Mouse (Mus musculus) kidney, adult 2 months (tissue): ENCODE results near the gene Mtcl1. TPM values are rescaled to one million over a fixed set of nuclear protein-coding genes. Genes with fewer than 3 reads are reported as not detected.

Experiments
- DNase-seq: peaks from one replicate; pipeline ENCODE4 v3.0.0; 2021
- H3K27ac ChIP-seq: fragments of 200-500 bp; 2 replicates; pipeline ENCODE4 v1.5.1; 2012; ENCODE audit warnings: low read depth, low read length, control low read depth, inconsistent platforms; ENCODE audit not compliant: insufficient read depth
- H3K27me3 ChIP-seq: fragments of 200-500 bp; replicated peaks from 2 replicates; pipeline ENCODE4 v1.6.1; 2012; ENCODE audit warnings: mild to moderate bottlenecking, moderate library complexity, low read length, inconsistent platforms; ENCODE audit not compliant: control insufficient read depth, insufficient read depth
- H3K36me3 ChIP-seq: fragments of 200-500 bp; 2 replicates; pipeline ENCODE4 v1.6.1; 2012; ENCODE audit warnings: mild to moderate bottlenecking, moderate library complexity, low read length, inconsistent platforms; ENCODE audit not compliant: control insufficient read depth, insufficient read depth
- H3K4me1 ChIP-seq: fragments of 200-500 bp; 2 replicates; pipeline ENCODE4 v1.6.1; 2011; ENCODE audit warnings: low read length; ENCODE audit not compliant: control insufficient read depth, insufficient read depth
- H3K4me3 ChIP-seq: fragments of 200-500 bp; 2 replicates; pipeline ENCODE4 v1.5.1; 2011; ENCODE audit warnings: mild to moderate bottlenecking, low read depth, low read length, control low read depth; ENCODE audit not compliant: insufficient read depth
- CTCF ChIP-seq: fragments of 200-500 bp; conservative IDR thresholded peaks from 2 replicates; pipeline ENCODE4 v1.5.1; 2011; ENCODE audit warnings: low read depth, mild to moderate bottlenecking, control low read depth, low read length, moderate library complexity, mixed read lengths; ENCODE audit not compliant: insufficient read depth, insufficient read length
- POLR2A ChIP-seq: fragments of 200-500 bp; IDR thresholded peaks from one replicate; pipeline ENCODE4 v1.6.1; 2011; ENCODE audit warnings: low read depth, low read length, control low read depth
- WGBS: fragments of 180-500 bp; shearing (Covaris S2); methylation state at CpG from one replicate; pipeline ENCODE4 v1.1.7; 2018; 5-methylcytosine and 5-hydroxymethylcytosine counted together
- polyA plus RNA-seq: library from polyadenylated mRNA; depleted of rRNA; stranded (reverse); fragments of >200 nt; gene quantifications from 2 replicates; pipeline ENCODE4 v1.2.3, GENCODE M21; 2012

The Mtcl1 gene
- polyA plus RNA-seq, 1 experiment, result 3.5 TPM

- no peaks in the 10 kb centered on the region for H3K4me1 ChIP-seq
- TF ChIP-seq POLR2A, result no peak
- TF ChIP-seq CTCF, result no peak
- H3K4me3 ChIP-seq, result no peak overlapping the region
- 53% methylated on average over 7 of the region's 7 CpGs for WGBS
- H3K27me3 ChIP-seq, result no peaks in the 10 kb centered on the region
- H3K36me3 ChIP-seq, result no peaks in the 10 kb centered on the region
- no peak overlapping the region for H3K27ac ChIP-seq
- no peak for DNase-seq
Observed at GRCm38 (mm10) chr17:66405601-66406000, 43.9 kb downstream of the Mtcl1 start.

- H3K27me3 ChIP-seq, result no peaks in the 10 kb centered on the region
- WGBS, result 23% methylated on average over 10 of the region's 10 CpGs
- H3K4me3 ChIP-seq, result no peak overlapping the region
- H3K36me3 ChIP-seq, result no peaks in the 10 kb centered on the region
- peak; percentile 25 for DNase-seq
- H3K4me1 ChIP-seq, result no peaks in the 10 kb centered on the region
- H3K27ac ChIP-seq, result peak overlapping the region; percentile 12; the same call in 1 of the 2 replicates
- TF ChIP-seq POLR2A (no peak), CTCF (no peak)
Observed at GRCm38 (mm10) chr17:66404883-66405590, 44.5 kb downstream of the Mtcl1 start.

- no peaks in the 10 kb centered on the region for H3K36me3 ChIP-seq
- DNase-seq, result no peak
- no peak for TF ChIP-seq POLR2A
- no peak for TF ChIP-seq CTCF
- no peak overlapping the region for H3K4me3 ChIP-seq
- no peaks in the 10 kb centered on the region for H3K4me1 ChIP-seq
- WGBS, result 51% methylated on average over 6 of the region's 6 CpGs
- H3K27ac ChIP-seq, result no peak overlapping the region
- H3K27me3 ChIP-seq, result no peaks in the 10 kb centered on the region
Observed at GRCm38 (mm10) chr17:66402791-66403470, 46.6 kb downstream of the Mtcl1 start.

GRCm38 (mm10) chr17:66401596-66402265 lies 47.8 kb downstream of the Mtcl1 start:
- H3K27me3 ChIP-seq, result no peaks in the 10 kb centered on the region
- 56% methylated on average over 9 of the region's 9 CpGs for WGBS
- no peak for TF ChIP-seq CTCF
- no peak for TF ChIP-seq POLR2A
- H3K4me3 ChIP-seq, result no peak overlapping the region
- peak; percentile 1 for DNase-seq
- H3K4me1 ChIP-seq, result no peaks in the 10 kb centered on the region
- H3K36me3 ChIP-seq, result no peaks in the 10 kb centered on the region
- no peak overlapping the region for H3K27ac ChIP-seq

GRCm38 (mm10) chr17:66399780-66400179 lies 49.8 kb downstream of the Mtcl1 start:
- WGBS, result 90% methylated on average over 4 of the region's 4 CpGs
- H3K27ac ChIP-seq, result no peak overlapping the region
- no peak for DNase-seq
- H3K27me3 ChIP-seq, result no peaks in the 10 kb centered on the region
- TF ChIP-seq CTCF, result no peak
- TF ChIP-seq POLR2A, result no peak
- no peaks in the 10 kb centered on the region for H3K36me3 ChIP-seq
- H3K4me3 ChIP-seq, result no peak overlapping the region
- no peaks in the 10 kb centered on the region for H3K4me1 ChIP-seq

- no peaks in the 10 kb centered on the region for H3K36me3 ChIP-seq
- H3K27ac ChIP-seq, result no peak overlapping the region
- H3K27me3 ChIP-seq, result no peaks in the 10 kb centered on the region
- WGBS, result 30% methylated on average over 9 of the region's 9 CpGs
- no peak for TF ChIP-seq POLR2A
- TF ChIP-seq CTCF, result no peak
- no peaks in the 10 kb centered on the region for H3K4me1 ChIP-seq
- no peak overlapping the region for H3K4me3 ChIP-seq
- DNase-seq, result no peak
Observed at GRCm38 (mm10) chr17:66394571-66394970, 55.0 kb downstream of the Mtcl1 start.

GRCm38 (mm10) chr17:66388307-66388706 lies 61.2 kb downstream of the Mtcl1 start:
- WGBS, result 86% methylated on average over 4 of the region's 4 CpGs
- Histone ChIP-seq H3K4me3 (no peak overlapping the region), H3K4me1 (no peaks in the 10 kb centered on the region), H3K27ac (no peak overlapping the region), H3K36me3 (no peaks in the 10 kb centered on the region), H3K27me3 (no peaks in the 10 kb centered on the region)
- TF ChIP-seq CTCF (no peak), POLR2A (no peak)
- no peak for DNase-seq
